Comparison of ENCODE assay signal across 8 mouse cellular contexts in the genomic region with DNA sequence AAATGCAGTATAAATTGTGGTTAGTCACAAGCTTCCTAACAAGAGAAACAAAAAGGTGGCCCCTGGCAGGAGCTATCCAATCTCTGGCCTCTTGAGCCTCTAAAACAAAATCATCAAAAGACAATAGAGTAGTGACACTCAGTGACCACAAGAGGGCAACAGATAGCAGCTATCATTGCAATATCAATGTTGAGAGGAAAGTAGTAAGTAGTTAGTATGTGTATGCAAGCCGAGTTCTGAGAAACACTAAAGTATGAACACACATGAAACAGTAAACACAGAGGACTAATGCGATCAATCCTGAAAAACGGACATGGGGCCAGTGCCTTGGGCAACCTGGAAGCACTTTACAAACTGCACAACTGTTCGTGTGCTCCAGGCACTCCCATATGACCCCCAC. TPM values are rescaled to one million over a fixed set of nuclear protein-coding genes. Genes with fewer than 3 reads are reported as not detected.
DNase-seq lines count a peak whose midpoint lies in the region; ATAC-seq and TF ChIP-seq lines count a peak whose summit lies in the region.

No protein-coding gene starts in this region.

- intact Hi-C loops in gastrocnemius, postnatal 14 days (cut with DNase I; ENCODE audit: low total_unique reads): loop anchor here (5.0 kb wide), 1 partner anchor 243 kb away; no protein-coding TSS in a partner anchor

- no peak for TF ChIP-seq POLR2A in brain, embryonic 14.5 days (IDR thresholded peaks at IDR 0.05; ENCODE audit: borderline replicate concordance, extremely low read depth, insufficient read depth, insufficient read length, poor library complexity, severe bottlenecking)

- TF ChIP-seq CTCF in layer of hippocampus, adult 2 months (conservative IDR thresholded peaks at IDR 0.05): peak; percentile 92
- TF ChIP-seq CTCF in brain, embryonic 14.5 days (IDR thresholded peaks at IDR 0.05; ENCODE audit: borderline replicate concordance, extremely low read depth, insufficient read depth, insufficient read length): peak; percentile 53; the same call in 1 of the 2 replicates

- H3K4me3 ChIP-seq in layer of hippocampus, adult 2 months: no peak overlapping the region

- peak; percentile 27 for DNase-seq in adrenal gland, postnatal 10 days
- DNase-seq in adrenal gland, adult 8-10 months: no peak
- peak; percentile 44 to 57 for DNase-seq in layer of hippocampus, adult 2 months (ENCODE audit: low spot score in 2 of 2)
- no peak for DNase-seq in layer of hippocampus, adult 8-10 months (ENCODE audit: low spot score in 2 of 2)
- peak; percentile 81 for DNase-seq in brain, embryonic 14.5 days (ENCODE audit: low read depth)
- peak; percentile 90 for DNase-seq in retina, embryonic 14.5 days (ENCODE audit: low spot score)
- no peak for DNase-seq in gastrocnemius, postnatal 14 days

- no peak overlapping the region for H3K27ac ChIP-seq in layer of hippocampus, adult 2 months

- peak; percentile 82 for ATAC-seq in inflammation-experienced regulatory T-cells, adult 6 months

RNA-seq across cellular contexts. Expression of a gene that starts 20.9 kb away (rescaled TPM):
- 10 to 100 TPM; 32.4 to 37.4 TPM for total RNA-seq in adrenal gland, postnatal 10 days (2021)
- 10 to 100 TPM; 59.3 to 64.9 (median 62.6) TPM for total RNA-seq in adrenal gland, adult 8-10 months (2022)
- total RNA-seq in layer of hippocampus, adult 2 months (2021): 10 to 100 TPM; 54.2 to 56.8 TPM
- total RNA-seq in layer of hippocampus, adult 8-10 months (2022): 10 to 100 TPM; 52.9 to 66.9 (median 57.4) TPM
- 28.4 and 32.5 TPM in 2 replicates for polyA plus RNA-seq in brain, embryonic 14.5 days (2012; rRNA removed)
- polyA plus RNA-seq in inflammation-experienced regulatory T-cells, adult 6 months (2017; shearing (Covaris generic)): 10 to 100 TPM; 48.4 to 62.8 (median 60.1) TPM
- total RNA-seq in gastrocnemius, postnatal 14 days (2021): 10 to 100 TPM; 25.3 to 25.8 TPM

Comparison
In these comparisons a context has a peak if more than half of its experiments do, and no peak if none do; other contexts are left out.
1. DNase-seq: peak in adrenal gland, postnatal 10 days (single experiment), layer of hippocampus, adult 2 months (2 of 2), brain, embryonic 14.5 days (single experiment) and retina, embryonic 14.5 days (single experiment); none in adrenal gland, adult 8-10 months (single experiment), layer of hippocampus, adult 8-10 months (0 of 2) and gastrocnemius, postnatal 14 days (single experiment).